Mouse (Mus musculus) limb, embryonic 15.5 days (tissue): ENCODE results near the gene Ang2. TPM values are rescaled to one million over a fixed set of nuclear protein-coding genes. Genes with fewer than 3 reads are reported as not detected.

Experiments
- ATAC-seq: fragments of 200-750 bp; cut with Nextera tagmentation; 2 replicates; pipeline ENCODE4 v1.8.0; 2017; ENCODE audit warnings: low read depth, moderate TSS enrichment; ENCODE audit not compliant: insufficient number of reproducible peaks, low FRiP score, low TSS enrichment
- H3K27ac ChIP-seq: fragments of 300-500 bp; sonication (generic); 2 replicates; pipeline ENCODE4 v1.5.1; 2015; ENCODE audit warnings: moderate library complexity, mild to moderate bottlenecking, inconsistent platforms
- H3K27me3 ChIP-seq: fragments of 300-500 bp; sonication (generic); 2 replicates; pipeline ENCODE4 v1.6.1; 2015; ENCODE audit warnings: inconsistent platforms
- H3K36me3 ChIP-seq: fragments of 300-500 bp; sonication (generic); 2 replicates; pipeline ENCODE4 v1.6.1; 2015; ENCODE audit warnings: inconsistent platforms
- H3K4me1 ChIP-seq: fragments of 300-500 bp; sonication (generic); 2 replicates; pipeline ENCODE4 v1.6.1; 2015; ENCODE audit warnings: inconsistent platforms
- H3K4me2 ChIP-seq: fragments of 300-500 bp; sonication (generic); 2 replicates; pipeline ENCODE4 v1.6.1; 2015; ENCODE audit warnings: mild to moderate bottlenecking, inconsistent platforms
- H3K4me3 ChIP-seq: fragments of 300-500 bp; sonication (generic); 2 replicates; pipeline ENCODE4 v1.5.1; 2015; ENCODE audit warnings: mild to moderate bottlenecking, inconsistent platforms
- H3K9ac ChIP-seq: fragments of 300-500 bp; sonication (generic); 2 replicates; pipeline ENCODE4 v1.6.1; 2015; ENCODE audit warnings: inconsistent platforms
- H3K9me3 ChIP-seq: fragments of 300-500 bp; sonication (generic); 2 replicates; pipeline ENCODE4 v1.6.1; 2016; ENCODE audit warnings: inconsistent platforms
- WGBS: fragments of 180-500 bp; shearing (Covaris S2); methylation state at CpG from one replicate; pipeline ENCODE4 v1.1.7; 2015; 5-methylcytosine and 5-hydroxymethylcytosine counted together
- polyA plus RNA-seq: library from polyadenylated mRNA; unstranded; fragments of >200 nt; fragmentation: Nextera tagmentation; extraction: Ambion mirVana; gene quantifications from 2 replicates; pipeline ENCODE4 v1.2.1, GENCODE M21; 2015

The Ang2 gene
- polyA plus RNA-seq, 1 experiment from 2014 or later: not detected

DNA sequence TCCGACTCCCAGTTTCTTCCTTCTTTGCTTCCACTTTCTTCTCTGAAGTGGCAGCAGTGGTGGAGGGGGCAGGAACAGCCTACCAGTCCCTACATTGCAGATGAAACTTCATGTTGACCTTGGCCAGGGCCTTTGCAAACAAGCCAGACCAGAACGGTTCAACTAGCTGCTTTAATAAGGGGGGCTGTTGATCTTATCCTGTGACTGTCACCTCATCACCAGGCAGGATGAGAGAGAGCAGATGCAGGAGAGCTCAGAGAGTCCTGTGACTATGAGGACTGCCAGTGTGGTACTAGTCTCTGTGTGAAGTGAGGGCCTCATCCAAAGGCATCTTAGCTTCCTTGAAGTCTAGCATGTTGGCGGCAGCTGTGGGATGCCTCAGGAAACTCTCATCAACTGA lies 50.9 kb downstream of the Ang2 start:
- Histone ChIP-seq H3K9me3 (no peaks in the 10 kb centered on the region), H3K4me3 (no peak overlapping the region), H3K27ac (no peak overlapping the region), H3K36me3 (no peaks in the 10 kb centered on the region), H3K4me2 (no peak overlapping the region), H3K9ac (no peak overlapping the region), H3K4me1 (no peaks in the 10 kb centered on the region), H3K27me3 (no peaks in the 10 kb centered on the region)
- no peak for ATAC-seq
- 64% methylated on average over 3 of the region's 3 CpGs for WGBS

DNA sequence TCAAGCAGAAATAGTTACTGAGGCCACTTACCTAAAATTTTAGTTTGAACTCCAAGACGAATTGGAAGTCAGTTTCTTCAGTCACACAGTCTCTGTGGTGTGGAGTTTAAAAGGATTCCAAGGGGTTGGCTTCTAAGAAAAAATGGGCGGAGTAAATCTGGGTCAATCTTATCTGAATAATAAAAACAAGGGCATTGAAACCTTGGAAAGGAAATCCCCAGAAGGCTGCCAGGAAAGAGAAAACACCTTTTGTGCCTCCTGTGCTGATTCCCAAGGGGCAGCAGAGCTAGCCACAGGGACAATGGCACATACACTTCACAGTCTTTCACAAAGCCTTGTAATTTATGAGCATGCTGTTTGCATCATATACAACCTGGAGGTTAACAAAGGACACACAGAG lies 52.3 kb downstream of the Ang2 start, which contains the start of gene Rnase1:
TSS of gene Rnase1 (minus strand) at position 101 of the 400 bp plus-strand sequence.
- Histone ChIP-seq H3K27ac (no peak within 1 kb of the TSS; the same call in 1 of the 2 replicates), H3K36me3 (no peaks in the 10 kb centered on the region), H3K4me3 (no peak within 1 kb of the TSS), H3K9me3 (no peaks in the 10 kb centered on the region), H3K9ac (no peak within 1 kb of the TSS), H3K4me2 (no peak within 1 kb of the TSS), H3K27me3 (no peaks in the 10 kb centered on the region), H3K4me1 (no peaks in the 10 kb centered on the region)
- WGBS: 59% methylated on average over 2 of the region's 2 CpGs
- no peak for ATAC-seq

DNA sequence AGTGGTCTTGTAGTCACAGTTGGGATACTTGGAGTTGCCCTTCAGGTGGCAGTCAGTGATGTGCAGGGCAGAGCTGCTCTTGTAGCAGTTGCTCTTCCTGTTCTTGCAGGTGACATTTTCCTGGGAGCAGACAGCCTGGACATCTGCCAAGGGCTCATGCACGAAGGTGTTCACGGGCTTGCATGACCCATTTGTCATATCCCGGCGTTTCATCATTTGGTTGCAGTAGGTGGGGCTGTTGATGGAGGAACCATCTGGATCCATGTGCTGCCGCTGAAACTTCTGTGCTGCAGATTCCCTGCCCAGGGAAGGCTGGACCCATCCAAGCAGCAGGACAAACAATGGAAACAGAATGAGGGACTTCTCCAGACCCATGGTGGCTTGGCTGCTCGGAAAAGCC lies 53.4 kb downstream of the Ang2 start:
- Histone ChIP-seq H3K4me1 (no peaks in the 10 kb centered on the region), H3K4me2 (no peak overlapping the region), H3K27me3 (no peaks in the 10 kb centered on the region), H3K27ac (no peak overlapping the region; the same call in 1 of the 2 replicates), H3K36me3 (no peaks in the 10 kb centered on the region), H3K9me3 (no peaks in the 10 kb centered on the region), H3K9ac (no peak overlapping the region), H3K4me3 (no peak overlapping the region)
- ATAC-seq: no peak
- 72% methylated on average over 6 of the region's 6 CpGs for WGBS

Other genes starting within 250 kb of the Ang2 start
- gene Pnp2, start 243.2 kb downstream of the Ang2 start, polyA plus RNA-seq: 0.31 and 0.54 TPM in 2 replicates
- gene Rnase10, start 191.4 kb downstream of the Ang2 start, polyA plus RNA-seq: 0.09 and 0.22 TPM in 2 replicates
- not detected in 2 replicates for gene Rnase9, start 157.3 kb downstream of the Ang2 start, polyA plus RNA-seq
- gene Rnase11, start 149.0 kb downstream of the Ang2 start, polyA plus RNA-seq: not detected in 2 replicates
- gene Rnase12, start 141.5 kb downstream of the Ang2 start, polyA plus RNA-seq: not detected in 2 replicates
- gene Olfr750, start 124.7 kb downstream of the Ang2 start, polyA plus RNA-seq: not detected in 2 replicates
- 68.6 and 83.1 TPM in 2 replicates for gene Rnase4, start 108.1 kb downstream of the Ang2 start, polyA plus RNA-seq
- gene Ang, start 108.0 kb downstream of the Ang2 start, polyA plus RNA-seq: 10.1 and 10.5 TPM in 2 replicates
- not detected in 2 replicates for gene Eddm3b, start 84.7 kb downstream of the Ang2 start, polyA plus RNA-seq
- 0.58 and 1.6 TPM in 2 replicates for gene Rnase6, start 75.2 kb downstream of the Ang2 start, polyA plus RNA-seq
- gene Rnase1, start 52.4 kb downstream of the Ang2 start, polyA plus RNA-seq: 2.2 and 3.3 TPM in 2 replicates
- not detected in 2 replicates for gene Rnase2b, start 36.9 kb downstream of the Ang2 start, polyA plus RNA-seq
- gene Ear14, start 4.2 kb upstream of the Ang2 start, polyA plus RNA-seq: not detected in 2 replicates
- not detected in 2 replicates for gene Rnase2a, start 57.0 kb upstream of the Ang2 start, polyA plus RNA-seq
- not detected in 2 replicates for gene Gm7247, start 162.6 kb upstream of the Ang2 start, polyA plus RNA-seq
- not detected in 2 replicates for gene Vmn2r88, start 211.7 kb upstream of the Ang2 start, polyA plus RNA-seq